Mouse (Mus musculus): Measurements from ENCODE around the gene Slamf1. TPM values are rescaled to one million over a fixed set of nuclear protein-coding genes. Genes with fewer than 3 reads are reported as not detected.

Slamf1 gene
- polyA plus RNA-seq, 1 experiment from 2014 or later: 0.16 TPM

Other genes starting within 250 kb of the Slamf1 start
- not detected in 2 replicates for gene Itln1, start 231.8 kb upstream of the Slamf1 start, polyA plus RNA-seq (2015; fragmentation: Nextera tagmentation; extraction: Ambion mirVana)
- gene Cd244a, start 207.9 kb upstream of the Slamf1 start, polyA plus RNA-seq (2015; fragmentation: Nextera tagmentation; extraction: Ambion mirVana): 0.09 TPM in 1 of 2 replicates, not detected in the other
- gene Ly9, start 159.7 kb upstream of the Slamf1 start, polyA plus RNA-seq (2015; fragmentation: Nextera tagmentation; extraction: Ambion mirVana): 0.16 and 0.18 TPM in 2 replicates
- gene Slamf7, start 114.1 kb upstream of the Slamf1 start, polyA plus RNA-seq (2015; fragmentation: Nextera tagmentation; extraction: Ambion mirVana): 0.29 TPM in 1 of 2 replicates, not detected in the other
- 0.96 and 1.5 TPM in 2 replicates for gene Cd48, start 85.1 kb upstream of the Slamf1 start, polyA plus RNA-seq (2015; fragmentation: Nextera tagmentation; extraction: Ambion mirVana)
- gene Cd84, start 72.6 kb downstream of the Slamf1 start, polyA plus RNA-seq (2015; fragmentation: Nextera tagmentation; extraction: Ambion mirVana): 1.2 and 1.9 TPM in 2 replicates
- not detected in 2 replicates for gene Gm10521, start 128.5 kb downstream of the Slamf1 start, polyA plus RNA-seq (2015; fragmentation: Nextera tagmentation; extraction: Ambion mirVana)
- gene Slamf6, start 150.4 kb downstream of the Slamf1 start, polyA plus RNA-seq (2015; fragmentation: Nextera tagmentation; extraction: Ambion mirVana): 0.19 and 0.26 TPM in 2 replicates

Data from hindbrain, embryonic 15.5 days (tissue).